Mouse (Mus musculus): ENCODE measurements at regions not wholly inside any gene's neighbourhood (a gene's known extent, or its start where the extent isn't known, plus 50 kb on each side); places are given as distances from the start of the nearest gene placed in this dataset.

DNA sequence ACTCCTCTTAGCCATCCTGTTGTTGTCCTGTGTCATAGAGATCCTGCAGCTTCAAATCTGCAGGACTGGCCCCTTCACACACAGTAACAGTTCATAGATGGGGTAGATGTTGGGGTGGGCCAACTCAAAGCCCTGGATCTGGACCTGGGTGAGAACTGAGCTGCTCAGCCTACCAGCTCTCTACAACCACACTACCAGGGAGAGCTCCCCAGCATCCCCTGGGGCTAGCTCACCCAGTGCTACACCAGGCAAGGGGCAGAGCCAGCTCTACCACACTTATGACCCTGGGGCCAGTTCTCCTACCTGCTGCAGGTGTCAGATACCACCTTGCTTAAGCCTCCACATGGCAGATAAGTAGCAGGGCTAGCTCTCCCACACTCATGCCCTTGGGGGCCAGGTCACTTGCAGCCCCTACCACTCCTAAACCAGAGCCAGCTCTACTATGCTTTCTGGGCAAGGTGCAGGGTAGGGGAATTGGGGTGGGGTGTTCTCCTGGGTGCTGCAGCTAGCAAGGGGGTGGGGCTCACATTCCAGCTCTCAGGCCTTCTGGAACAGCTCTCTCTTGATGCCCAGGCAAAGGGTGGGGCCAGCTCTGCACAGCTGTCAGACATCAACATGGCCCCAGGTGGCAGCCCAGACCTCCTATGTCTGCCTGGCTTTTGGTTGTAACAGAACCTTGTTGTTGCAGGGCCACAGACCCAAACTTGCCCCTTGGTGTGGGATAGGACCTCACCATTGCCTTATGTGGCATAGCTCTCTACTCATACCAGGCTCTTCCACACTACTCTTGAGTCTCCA lies 62.4 kb upstream of the Tab2 start:
- Histone ChIP-seq H3K4me3 (ENCODE audit: control insufficient read depth in 1 of 2, insufficient read depth in 1 of 2, low read depth in 2 of 2, low read length in 2 of 2) (no peak overlapping the region), H3K79me2 (ENCODE audit: control insufficient read depth, insufficient read depth, low read length, poor library complexity) (no peaks in the 10 kb centered on the region), H3K27ac (ENCODE audit: control insufficient read depth, low read depth, low read length) (no peak overlapping the region), H3K9ac (ENCODE audit: control insufficient read depth, low read depth, low read length, poor library complexity, severe bottlenecking) (no peak overlapping the region), H3K4me1 (ENCODE audit: control insufficient read depth in 1 of 2, insufficient read depth in 2 of 2, low read length in 2 of 2) (peaks cover 14 to 48% of the 10 kb centered on the region in 2 experiments), H3K27me3 (ENCODE audit: control insufficient read depth in 1 of 2, insufficient read depth in 2 of 2, low read length in 2 of 2) (no peaks in the 10 kb centered on the region), H3K36me3 (ENCODE audit: control insufficient read depth in 1 of 2, insufficient read depth in 2 of 2, low read length in 2 of 2) (peaks cover 0 to 42% of the 10 kb centered on the region in 2 experiments; a peak in 2 of 4 replicates), H3K9me3 (replicated peaks; ENCODE audit: insufficient read depth, low read length) (no peaks in the 10 kb centered on the region)
- TF ChIP-seq MXI1 (IDR thresholded peaks at IDR 0.05; ENCODE audit: low read depth, low read length) (no peak), CHD2 (IDR thresholded peaks at IDR 0.05; ENCODE audit: low read length) (no peak), POLR2AphosphoS2 (IDR thresholded peaks at IDR 0.05; ENCODE audit: low read length) (no peak), BHLHE40 (IDR thresholded peaks at IDR 0.05; ENCODE audit: borderline replicate concordance, low read depth, low read length) (no peak), EP300 (IDR thresholded peaks at IDR 0.05; ENCODE audit: low read depth in 1 of 2, low read length in 2 of 2) (no peak), MAFK (IDR thresholded peaks at IDR 0.05; ENCODE audit: borderline replicate concordance, low read depth, low read length) (no peak), MYB (IDR thresholded peaks at IDR 0.05; ENCODE audit: low read depth, low read length) (no peak), RAD21 (IDR thresholded peaks at IDR 0.05; ENCODE audit: low read depth, low read length) (no peak), NRF1 (IDR thresholded peaks at IDR 0.05; ENCODE audit: insufficient read depth, low read depth, low read length, poor library complexity, severe bottlenecking) (no peak), ETS1 (IDR thresholded peaks at IDR 0.05; ENCODE audit: low read depth, low read length) (no peak), MAZ (IDR thresholded peaks at IDR 0.05; ENCODE audit: low read depth, low read length) (no peak), MEF2A (IDR thresholded peaks at IDR 0.05; ENCODE audit: extremely low read depth, insufficient replicate concordance, low read depth, low read length, poor library complexity, severe bottlenecking) (no peak), ELF1 (IDR thresholded peaks at IDR 0.05; ENCODE audit: low read depth, low read length) (no peak), ZKSCAN1 (IDR thresholded peaks at IDR 0.05; ENCODE audit: low read depth, low read length) (no peak), E2F4 (IDR thresholded peaks at IDR 0.05; ENCODE audit: borderline replicate concordance, low read depth, low read length) (no peak)
- DNase-seq (ENCODE audit: low read depth, low spot score), result no peak

- TF ChIP-seq GATA1 (IDR thresholded peaks at IDR 0.05; ENCODE audit: low read depth, low read length), result peak; percentile 42; the same call in 1 of the 2 replicates
- TF ChIP-seq CHD1 (IDR thresholded peaks at IDR 0.05; ENCODE audit: low read depth, low read length), result no peak
- TF ChIP-seq KAT2A (conservative IDR thresholded peaks at IDR 0.05; ENCODE audit: low read depth, low read length), result no peak
- TF ChIP-seq BHLHE40 (IDR thresholded peaks at IDR 0.05; ENCODE audit: borderline replicate concordance, low read depth, low read length), result no peak
- H3K9me3 ChIP-seq (replicated peaks; ENCODE audit: insufficient read depth, low read length), result no peaks in the 10 kb centered on the region
- no peak overlapping the region for H3K27ac ChIP-seq (ENCODE audit: control insufficient read depth, low read depth, low read length)
These were observed 60.7 kb upstream of the Tab2 start for GRCm38 (mm10) chr10:8016741-8017140.

More at GRCm38 (mm10) chr10:8016741-8017140, 60.7 kb upstream of the Tab2 start:
- no peak overlapping the region for H3K9ac ChIP-seq (ENCODE audit: control insufficient read depth, low read depth, low read length, poor library complexity, severe bottlenecking)
- H3K36me3 ChIP-seq (ENCODE audit: control insufficient read depth in 1 of 2, insufficient read depth in 2 of 2, low read length in 2 of 2), result peaks cover 0 to 33% of the 10 kb centered on the region in 2 experiments; a peak in 2 of 4 replicates
- H3K4me3 ChIP-seq (ENCODE audit: control insufficient read depth in 1 of 2, insufficient read depth in 1 of 2, low read depth in 2 of 2, low read length in 2 of 2), result no peak overlapping the region
- H3K4me1 ChIP-seq (ENCODE audit: control insufficient read depth in 1 of 2, insufficient read depth in 2 of 2, low read length in 2 of 2), result peaks cover 10 to 39% of the 10 kb centered on the region in 2 experiments
- H3K79me2 ChIP-seq (ENCODE audit: control insufficient read depth, insufficient read depth, low read length, poor library complexity), result no peaks in the 10 kb centered on the region
- H3K27me3 ChIP-seq (ENCODE audit: control insufficient read depth in 1 of 2, insufficient read depth in 2 of 2, low read length in 2 of 2), result no peaks in the 10 kb centered on the region
- DNase-seq (ENCODE audit: low read depth, low spot score), result no peak

All from MEL (cell line).